Mouse (Mus musculus): ENCODE measurements around the gene Prrg3. TPM values are rescaled to one million over a fixed set of nuclear protein-coding genes. Genes with fewer than 3 reads are reported as not detected.
"Not testable (repeated sequence)": the region's sequence is repeated elsewhere in the genome, so short reads cannot be mapped to it uniquely, and the experiment has no call there.

The Prrg3 gene
- polyA plus RNA-seq, 2 experiments, result 14.2 to 21.4 TPM

- TF ChIP-seq POLR2A (IDR thresholded peaks at IDR 0.05; ENCODE audit: borderline replicate concordance, extremely low read depth, insufficient read depth, insufficient read length), result no peak
- 78% methylated on average over 6 of the region's 6 CpGs for WGBS
Observed at GRCm38 (mm10) chrX:71968816-71969215, 6.4 kb downstream of the Prrg3 start.

GRCm38 (mm10) chrX:71971325-71971724 is 8.9 kb downstream of the Prrg3 start:
- Histone ChIP-seq H3K36me3 (ENCODE audit: control insufficient read depth, insufficient read depth, low read length) (no peaks in the 10 kb centered on the region), H3K27ac (replicated peaks; ENCODE audit: low read depth, low read length) (no peak overlapping the region), H3K27me3 (ENCODE audit: control insufficient read depth, insufficient read depth, low read length) (no peaks in the 10 kb centered on the region), H3K4me1 (ENCODE audit: control insufficient read depth, insufficient read depth, low read length) (no peaks in the 10 kb centered on the region), H3K4me3 (replicated peaks; ENCODE audit: low read length) (no peak overlapping the region), H3K9me3 (ENCODE audit: control insufficient read depth, low read length) (no peaks in the 10 kb centered on the region), H3K4me2 (replicated peaks; ENCODE audit: low read depth, low read length, severe bottlenecking) (no peak overlapping the region), H3K9ac (ENCODE audit: low read depth, low read length, severe bottlenecking) (no peak overlapping the region)
- no peak for DNase-seq (ENCODE audit: low spot score)
- ATAC-seq (ENCODE audit: low FRiP score, low read depth), result no peak
- WGBS, result 81% methylated on average over 5 of the region's 5 CpGs
- no peak for TF ChIP-seq POLR2A (IDR thresholded peaks at IDR 0.05; ENCODE audit: borderline replicate concordance, extremely low read depth, insufficient read depth, insufficient read length)

More at GRCm38 (mm10) chrX:71968816-71969215, 6.4 kb downstream of the Prrg3 start:
- H3K27me3 ChIP-seq (ENCODE audit: control insufficient read depth, insufficient read depth, low read length), result no peaks in the 10 kb centered on the region
- no peak overlapping the region for H3K9ac ChIP-seq (ENCODE audit: low read depth, low read length, severe bottlenecking)
- no peak for ATAC-seq (ENCODE audit: low FRiP score, low read depth)
- H3K4me2 ChIP-seq (replicated peaks; ENCODE audit: low read depth, low read length, severe bottlenecking), result no peak overlapping the region
- no peak overlapping the region for H3K4me3 ChIP-seq (replicated peaks; ENCODE audit: low read length)
- no peak for DNase-seq (ENCODE audit: low spot score)
- no peaks in the 10 kb centered on the region for H3K36me3 ChIP-seq (ENCODE audit: control insufficient read depth, insufficient read depth, low read length)
- no peak overlapping the region for H3K27ac ChIP-seq (replicated peaks; ENCODE audit: low read depth, low read length)
- H3K4me1 ChIP-seq (ENCODE audit: control insufficient read depth, insufficient read depth, low read length), result no peaks in the 10 kb centered on the region
- no peaks in the 10 kb centered on the region for H3K9me3 ChIP-seq (ENCODE audit: control insufficient read depth, low read length)

- 70% methylated on average over 2 of the region's 2 CpGs for WGBS
Observed at GRCm38 (mm10) chrX:71972686-71973085, 10.3 kb downstream of the Prrg3 start, which contains the start of gene Fate1. TSS of gene Fate1 (plus strand) at chrX:71972986.

GRCm38 (mm10) chrX:71977681-71978080 is 15.3 kb downstream of the Prrg3 start:
- H3K9me3 ChIP-seq (ENCODE audit: control insufficient read depth, low read length); H3K36me3 ChIP-seq (ENCODE audit: control insufficient read depth, insufficient read depth, low read length); H3K4me3 ChIP-seq (replicated peaks; ENCODE audit: low read length); ATAC-seq (ENCODE audit: low FRiP score, low read depth); H3K4me2 ChIP-seq (replicated peaks; ENCODE audit: low read depth, low read length, severe bottlenecking); DNase-seq (ENCODE audit: low spot score); H3K27me3 ChIP-seq (ENCODE audit: control insufficient read depth, insufficient read depth, low read length); H3K27ac ChIP-seq (replicated peaks; ENCODE audit: low read depth, low read length); H3K4me1 ChIP-seq (ENCODE audit: control insufficient read depth, insufficient read depth, low read length); H3K9ac ChIP-seq (ENCODE audit: low read depth, low read length, severe bottlenecking): not testable (repeated sequence)

More at GRCm38 (mm10) chrX:71972686-71973085, 10.3 kb downstream of the Prrg3 start, which contains the start of gene Fate1:
- H3K27ac ChIP-seq (replicated peaks; ENCODE audit: low read depth, low read length), result no peak within 1 kb of the TSS
- H3K9me3 ChIP-seq (ENCODE audit: control insufficient read depth, low read length), result no peaks in the 10 kb centered on the region
- H3K4me1 ChIP-seq (ENCODE audit: control insufficient read depth, insufficient read depth, low read length), result no peaks in the 10 kb centered on the region
- no peak for ATAC-seq (ENCODE audit: low FRiP score, low read depth)
- H3K4me3 ChIP-seq (replicated peaks; ENCODE audit: low read length), result no peak within 1 kb of the TSS
- H3K27me3 ChIP-seq (ENCODE audit: control insufficient read depth, insufficient read depth, low read length), result no peaks in the 10 kb centered on the region
- DNase-seq (ENCODE audit: low spot score), result no peak
- no peak within 1 kb of the TSS for H3K9ac ChIP-seq (ENCODE audit: low read depth, low read length, severe bottlenecking)
- H3K36me3 ChIP-seq (ENCODE audit: control insufficient read depth, insufficient read depth, low read length), result no peaks in the 10 kb centered on the region
- TF ChIP-seq POLR2A (IDR thresholded peaks at IDR 0.05; ENCODE audit: borderline replicate concordance, extremely low read depth, insufficient read depth, insufficient read length), result no peak
- no peak within 1 kb of the TSS for H3K4me2 ChIP-seq (replicated peaks; ENCODE audit: low read depth, low read length, severe bottlenecking)

GRCm38 (mm10) chrX:71980443-71980842 is 18.0 kb downstream of the Prrg3 start:
- DNase-seq (ENCODE audit: low spot score), result no peak
- 70% methylated on average over 3 of the region's 3 CpGs for WGBS

GRCm38 (mm10) chrX:71981322-71981721 is 18.9 kb downstream of the Prrg3 start:
- Histone ChIP-seq H3K4me2 (replicated peaks; ENCODE audit: low read depth, low read length, severe bottlenecking) (no peak overlapping the region), H3K9me3 (ENCODE audit: control insufficient read depth, low read length) (no peaks in the 10 kb centered on the region), H3K4me1 (ENCODE audit: control insufficient read depth, insufficient read depth, low read length) (no peaks in the 10 kb centered on the region), H3K27ac (replicated peaks; ENCODE audit: low read depth, low read length) (no peak overlapping the region), H3K9ac (ENCODE audit: low read depth, low read length, severe bottlenecking) (no peak overlapping the region), H3K4me3 (replicated peaks; ENCODE audit: low read length) (no peak overlapping the region), H3K27me3 (ENCODE audit: control insufficient read depth, insufficient read depth, low read length) (no peaks in the 10 kb centered on the region), H3K36me3 (ENCODE audit: control insufficient read depth, insufficient read depth, low read length) (no peaks in the 10 kb centered on the region)
- DNase-seq (ENCODE audit: low spot score) (no peak), ATAC-seq (ENCODE audit: low FRiP score, low read depth) (no peak)
- 82% methylated on average over 2 of the region's 2 CpGs for WGBS
- no peak for TF ChIP-seq POLR2A (IDR thresholded peaks at IDR 0.05; ENCODE audit: borderline replicate concordance, extremely low read depth, insufficient read depth, insufficient read length)

More at GRCm38 (mm10) chrX:71980443-71980842, 18.0 kb downstream of the Prrg3 start:
- Histone ChIP-seq H3K9ac (ENCODE audit: low read depth, low read length, severe bottlenecking) (no peak overlapping the region), H3K4me2 (replicated peaks; ENCODE audit: low read depth, low read length, severe bottlenecking) (no peak overlapping the region), H3K27ac (replicated peaks; ENCODE audit: low read depth, low read length) (no peak overlapping the region), H3K4me1 (ENCODE audit: control insufficient read depth, insufficient read depth, low read length) (no peaks in the 10 kb centered on the region), H3K36me3 (ENCODE audit: control insufficient read depth, insufficient read depth, low read length) (no peaks in the 10 kb centered on the region), H3K27me3 (ENCODE audit: control insufficient read depth, insufficient read depth, low read length) (no peaks in the 10 kb centered on the region), H3K9me3 (ENCODE audit: control insufficient read depth, low read length) (no peaks in the 10 kb centered on the region), H3K4me3 (replicated peaks; ENCODE audit: low read length) (no peak overlapping the region)
- no peak for TF ChIP-seq POLR2A (IDR thresholded peaks at IDR 0.05; ENCODE audit: borderline replicate concordance, extremely low read depth, insufficient read depth, insufficient read length)
- no peak for ATAC-seq (ENCODE audit: low FRiP score, low read depth)
